Mouse (Mus musculus) limb, embryonic 13.5 days (tissue): ENCODE measurements around the gene Unc13d. TPM values are rescaled to one million over a fixed set of nuclear protein-coding genes. Genes with fewer than 3 reads are reported as not detected.

Experiments used
- polyA plus RNA-seq: library from polyadenylated mRNA; unstranded; fragments of >200 nt; fragmentation: Nextera tagmentation; extraction: Ambion mirVana; gene quantifications from 2 replicates; pipeline ENCODE4 v1.2.1, GENCODE M21; 2015

Gene Unc13d
- polyA plus RNA-seq, 1 experiment from 2014 or later, result 2.1 TPM

Other genes with a start within 250 kb of the Unc13d start
- gene Myo15b, start 219.6 kb downstream of the Unc13d start, polyA plus RNA-seq, result 0.15 and 0.24 TPM in 2 replicates
- gene Smim5, start 178.0 kb downstream of the Unc13d start, polyA plus RNA-seq, result 6.7 and 8.6 TPM in 2 replicates
- 1.4 TPM in 2 replicates for gene Smim6, start 165.9 kb downstream of the Unc13d start, polyA plus RNA-seq
- gene Sap30bp, start 144.7 kb downstream of the Unc13d start, polyA plus RNA-seq, result 44.2 and 52.1 TPM in 2 replicates
- gene Recql5, start 144.5 kb downstream of the Unc13d start, polyA plus RNA-seq, result 22.3 and 23.7 TPM in 2 replicates
- gene Itgb4, start 103.3 kb downstream of the Unc13d start, polyA plus RNA-seq, result 5.2 and 6.3 TPM in 2 replicates
- 207 and 211 TPM in 2 replicates for gene Galk1, start 65.2 kb downstream of the Unc13d start, polyA plus RNA-seq
- gene H3f3b, start 50.0 kb downstream of the Unc13d start, polyA plus RNA-seq, result 2,219 and 2,483 TPM in 2 replicates
- gene Unk, start 47.6 kb downstream of the Unc13d start, polyA plus RNA-seq, result 39.4 and 44.8 TPM in 2 replicates
- 43.1 and 47.9 TPM in 2 replicates for gene Wbp2, start 9.0 kb upstream of the Unc13d start, polyA plus RNA-seq
- 15.7 and 15.9 TPM in 2 replicates for gene Trim47, start 49.2 kb upstream of the Unc13d start, polyA plus RNA-seq
- 2.3 and 3.2 TPM in 2 replicates for gene Trim65, start 53.2 kb upstream of the Unc13d start, polyA plus RNA-seq
- 86.0 and 86.3 TPM in 2 replicates for gene Mrpl38, start 60.9 kb upstream of the Unc13d start, polyA plus RNA-seq
- gene Fbf1, start 90.2 kb upstream of the Unc13d start, polyA plus RNA-seq, result 48.6 and 48.9 TPM in 2 replicates
- gene Ten1, start 120.9 kb upstream of the Unc13d start, polyA plus RNA-seq, result 63.3 and 72.1 TPM in 2 replicates
- 22.0 and 23.5 TPM in 2 replicates for gene Acox1, start 121.1 kb upstream of the Unc13d start, polyA plus RNA-seq
- gene Evpl, start 160.1 kb upstream of the Unc13d start, polyA plus RNA-seq, result 3.3 and 4.0 TPM in 2 replicates
- 109 and 110 TPM in 2 replicates for gene Srp68, start 196.3 kb upstream of the Unc13d start, polyA plus RNA-seq
- 0.18 and 0.27 TPM in 2 replicates for gene Galr2, start 203.0 kb upstream of the Unc13d start, polyA plus RNA-seq
- 76.5 and 80.2 TPM in 2 replicates for gene Exoc7, start 229.3 kb upstream of the Unc13d start, polyA plus RNA-seq